1 mouse cellular context compared by ENCODE assay signal in genomic region chr11:70017199-70017767, GRCm38 (mm10).
TF ChIP-seq lines count a peak whose summit lies in the region.

No protein-coding gene starts in this region.

TF ChIP-seq in MEL, 35 proteins besides CTCF, POLR2A, EP300 and RAD21:
- TF ChIP-seq MAX (IDR thresholded peaks at IDR 0.05; ENCODE audit: low read length) (no peak), BHLHE40 (IDR thresholded peaks at IDR 0.05; ENCODE audit: borderline replicate concordance, low read depth, low read length) (no peak), USF2 (IDR thresholded peaks at IDR 0.05; ENCODE audit: borderline replicate concordance in 1 of 2, insufficient read depth in 1 of 2, low read depth in 1 of 2, low read length in 2 of 2) (no peak), MYC (IDR thresholded peaks at IDR 0.05; ENCODE audit: low read depth, low read length) (no peak), ZNF384 (IDR thresholded peaks at IDR 0.05; ENCODE audit: low read depth, low read length) (no peak), MXI1 (IDR thresholded peaks at IDR 0.05; ENCODE audit: low read depth, low read length) (no peak), CHD2 (IDR thresholded peaks at IDR 0.05; ENCODE audit: low read length) (no peak), SIN3A (IDR thresholded peaks at IDR 0.05; ENCODE audit: low read length) (no peak), KAT2A (conservative IDR thresholded peaks at IDR 0.05; ENCODE audit: low read depth, low read length) (no peak), CHD1 (IDR thresholded peaks at IDR 0.05; ENCODE audit: low read depth, low read length) (no peak), TBP (IDR thresholded peaks at IDR 0.05; ENCODE audit: low read depth, low read length) (no peak), NRF1 (IDR thresholded peaks at IDR 0.05; ENCODE audit: insufficient read depth, low read depth, low read length, poor library complexity, severe bottlenecking) (no peak)
